Mouse (Mus musculus): Measurements from ENCODE around the gene Zwilch. TPM values are rescaled to one million over a fixed set of nuclear protein-coding genes. Genes with fewer than 3 reads are reported as not detected.
"Not testable (repeated sequence)": the region's sequence is repeated elsewhere in the genome, so short reads cannot be mapped to it uniquely, and the experiment has no call there.

The Zwilch gene
- polyA plus RNA-seq, 1 experiment from 2014 or later: 27.9 TPM

DNA sequence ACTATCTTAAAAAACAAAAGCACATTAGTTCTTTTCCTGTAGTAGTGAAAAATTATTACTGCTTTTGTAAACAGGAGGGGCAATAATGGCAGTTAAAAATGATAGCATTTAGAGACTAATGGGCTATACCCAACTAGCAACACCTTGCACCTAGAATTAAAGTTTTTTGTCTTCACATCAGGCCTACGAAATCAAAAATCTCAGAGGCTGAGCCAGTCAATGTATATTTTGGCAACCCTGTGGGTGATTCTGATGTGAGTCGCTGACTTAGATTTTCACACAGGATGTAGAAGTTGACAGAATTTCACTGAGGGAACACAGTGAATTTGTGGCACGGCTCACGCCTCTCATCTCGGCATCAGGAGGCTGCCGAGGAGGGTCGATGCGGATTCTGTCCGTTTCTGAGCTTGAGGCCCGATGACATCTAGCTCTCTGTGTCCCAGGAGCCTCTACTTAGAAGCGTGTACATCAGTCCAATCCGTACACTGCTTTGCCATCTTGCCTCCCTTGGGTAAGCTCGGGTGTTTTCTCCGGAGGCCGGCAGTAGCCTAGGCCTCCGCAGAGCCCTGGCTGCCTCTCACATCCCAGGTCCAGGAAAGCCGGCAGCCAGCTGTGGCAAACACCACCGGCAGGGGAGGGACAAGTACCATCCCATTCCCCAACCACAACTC lies 624 bp downstream of the Zwilch start:
- H3K4me3 ChIP-seq (ENCODE audit: low read length): peak overlapping the region; percentile 97
- H3K4me2 ChIP-seq (ENCODE audit: low read depth, low read length): peak overlapping the region; percentile 59
- H3K4me1 ChIP-seq (replicated peaks; ENCODE audit: control insufficient read depth, insufficient read depth, low read length): peaks cover 7% of the 10 kb centered on the region
- WGBS: 2% methylated on average over 18 of the region's 18 CpGs
- H3K36me3 ChIP-seq (ENCODE audit: control insufficient read depth, insufficient read depth, low read length): peaks cover 17% of the 10 kb centered on the region
- H3K9me3 ChIP-seq (ENCODE audit: control insufficient read depth, low read length): no peaks in the 10 kb centered on the region
- peak; percentile 63 for ATAC-seq (ENCODE audit: low read depth)
- peak overlapping the region; percentile 90 for H3K9ac ChIP-seq (ENCODE audit: low read length)
- no peaks in the 10 kb centered on the region for H3K27me3 ChIP-seq (ENCODE audit: control insufficient read depth, insufficient read depth, low read depth, low read length)
- H3K27ac ChIP-seq (ENCODE audit: low read length): peak overlapping the region; percentile 97

DNA sequence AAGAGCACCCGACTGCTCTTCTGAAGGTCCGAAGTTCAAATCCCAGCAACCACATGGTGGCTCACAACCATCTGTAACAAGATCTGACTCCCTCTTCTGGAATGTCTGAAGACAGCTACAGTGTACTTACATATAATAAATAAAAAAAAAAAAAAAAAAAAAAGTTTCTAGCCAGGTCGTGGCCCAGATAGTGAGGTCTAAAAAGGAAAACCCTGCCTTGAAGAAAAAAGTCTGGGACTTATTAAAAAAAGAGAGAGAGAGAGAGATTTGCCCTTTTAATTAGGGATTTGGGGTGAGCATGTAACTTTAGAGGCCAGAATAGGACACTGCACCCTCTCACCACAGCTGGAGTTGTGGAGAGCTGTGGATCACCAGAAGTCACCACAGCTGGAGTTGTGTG lies 2.9 kb downstream of the Zwilch start:
- H3K9ac ChIP-seq (ENCODE audit: low read length); H3K27ac ChIP-seq (ENCODE audit: low read length); H3K4me2 ChIP-seq (ENCODE audit: low read depth, low read length); H3K9me3 ChIP-seq (ENCODE audit: control insufficient read depth, low read length); ATAC-seq (ENCODE audit: low read depth); H3K4me3 ChIP-seq (ENCODE audit: low read length); H3K36me3 ChIP-seq (ENCODE audit: control insufficient read depth, insufficient read depth, low read length); H3K4me1 ChIP-seq (replicated peaks; ENCODE audit: control insufficient read depth, insufficient read depth, low read length); H3K27me3 ChIP-seq (ENCODE audit: control insufficient read depth, insufficient read depth, low read depth, low read length): not testable (repeated sequence)
- WGBS: 86% methylated on average over 3 of the region's 3 CpGs

- no peak overlapping the region for H3K9ac ChIP-seq (ENCODE audit: low read length)
- H3K36me3 ChIP-seq (ENCODE audit: control insufficient read depth, insufficient read depth, low read length): peaks cover 35% of the 10 kb centered on the region
- H3K4me2 ChIP-seq (ENCODE audit: low read depth, low read length): no peak overlapping the region
- H3K27ac ChIP-seq (ENCODE audit: low read length): no peak overlapping the region
- H3K9me3 ChIP-seq (ENCODE audit: control insufficient read depth, low read length): no peaks in the 10 kb centered on the region
- ATAC-seq (ENCODE audit: low read depth): no peak
- 91% methylated on average over 5 of the region's 5 CpGs for WGBS
- H3K27me3 ChIP-seq (ENCODE audit: control insufficient read depth, insufficient read depth, low read depth, low read length): no peaks in the 10 kb centered on the region
- no peak overlapping the region for H3K4me3 ChIP-seq (ENCODE audit: low read length)
- no peaks in the 10 kb centered on the region for H3K4me1 ChIP-seq (replicated peaks; ENCODE audit: control insufficient read depth, insufficient read depth, low read length)
Measured at GRCm38 (mm10) chr9:64160471-64160870, 12.4 kb downstream of the Zwilch start.

DNA sequence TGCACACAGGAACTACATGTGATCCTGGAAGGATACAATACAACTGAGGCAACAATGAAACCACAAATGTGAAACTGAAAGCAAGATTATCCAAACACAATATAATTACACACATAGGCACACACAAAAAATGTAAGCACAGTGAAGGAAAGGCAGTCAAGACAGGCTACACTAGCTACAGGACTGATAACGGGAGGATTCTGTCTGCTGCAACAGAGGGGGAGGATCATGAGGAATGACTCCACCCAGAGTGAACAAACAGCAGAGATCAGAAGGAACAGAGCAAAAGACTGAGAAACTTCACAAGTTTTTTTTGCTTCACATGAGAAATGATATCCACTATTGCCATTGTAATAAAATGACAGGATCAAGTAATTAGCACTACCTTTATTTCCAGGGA lies 16.3 kb downstream of the Zwilch start:
- H3K4me3 ChIP-seq (ENCODE audit: low read length): no peak overlapping the region
- H3K4me2 ChIP-seq (ENCODE audit: low read depth, low read length): no peak overlapping the region
- no peak overlapping the region for H3K9ac ChIP-seq (ENCODE audit: low read length)
- no peak overlapping the region for H3K27ac ChIP-seq (ENCODE audit: low read length)
- ATAC-seq (ENCODE audit: low read depth): no peak
- H3K36me3 ChIP-seq (ENCODE audit: control insufficient read depth, insufficient read depth, low read length): peaks cover 31% of the 10 kb centered on the region
- H3K9me3 ChIP-seq (ENCODE audit: control insufficient read depth, low read length): no peaks in the 10 kb centered on the region
- 86% methylated on average over 1 of the region's 1 CpGs for WGBS
- H3K27me3 ChIP-seq (ENCODE audit: control insufficient read depth, insufficient read depth, low read depth, low read length): no peaks in the 10 kb centered on the region
- H3K4me1 ChIP-seq (replicated peaks; ENCODE audit: control insufficient read depth, insufficient read depth, low read length): no peaks in the 10 kb centered on the region

DNA sequence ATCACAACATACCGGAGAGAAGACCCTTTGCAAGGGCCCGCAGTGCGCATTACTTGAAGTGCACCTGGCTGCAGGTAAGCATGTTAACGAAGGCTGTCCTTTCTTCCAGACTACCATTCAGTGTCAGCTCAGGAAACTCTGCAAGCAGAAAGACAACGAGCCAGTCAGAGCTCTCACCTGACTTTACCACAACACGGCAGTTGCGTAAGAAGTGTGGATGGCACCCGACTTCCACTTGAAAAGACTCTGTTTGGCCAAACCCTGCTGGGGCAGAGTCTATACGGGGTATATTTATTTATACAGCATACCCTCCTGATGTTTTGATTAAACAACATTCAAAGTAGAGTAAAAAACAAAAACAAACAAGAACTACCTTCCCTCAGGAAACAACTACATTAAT lies 33.0 kb downstream of the Zwilch start:
- H3K4me2 ChIP-seq (ENCODE audit: low read depth, low read length): no peak overlapping the region
- H3K27me3 ChIP-seq (ENCODE audit: control insufficient read depth, insufficient read depth, low read depth, low read length): no peaks in the 10 kb centered on the region
- no peak overlapping the region for H3K9ac ChIP-seq (ENCODE audit: low read length)
- WGBS: 74% methylated on average over 9 of the region's 9 CpGs
- no peak overlapping the region for H3K4me3 ChIP-seq (ENCODE audit: low read length)
- no peak for ATAC-seq (ENCODE audit: low read depth)
- peaks cover 16% of the 10 kb centered on the region for H3K36me3 ChIP-seq (ENCODE audit: control insufficient read depth, insufficient read depth, low read length)
- H3K27ac ChIP-seq (ENCODE audit: low read length): no peak overlapping the region
- H3K4me1 ChIP-seq (replicated peaks; ENCODE audit: control insufficient read depth, insufficient read depth, low read length): no peaks in the 10 kb centered on the region
- no peaks in the 10 kb centered on the region for H3K9me3 ChIP-seq (ENCODE audit: control insufficient read depth, low read length)

DNA sequence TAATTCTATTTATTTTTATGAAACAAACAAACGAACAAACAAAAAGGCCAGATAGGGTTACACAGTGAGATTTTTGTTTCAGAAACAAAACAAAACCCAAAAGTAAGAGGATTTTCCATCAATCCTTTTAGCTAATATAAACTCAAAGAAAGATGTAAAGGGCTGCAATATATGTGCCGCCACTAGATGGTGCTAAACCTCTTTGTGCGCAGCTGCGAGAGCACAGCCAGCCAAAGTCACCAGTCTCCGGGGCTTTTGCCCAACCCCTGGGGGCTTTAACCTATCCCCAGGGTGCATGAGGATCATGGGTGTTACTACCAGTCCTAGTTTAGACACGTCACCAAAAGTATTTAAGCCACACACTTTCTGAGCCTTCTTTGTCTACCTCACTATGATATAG lies 34.0 kb downstream of the Zwilch start:
- not testable (repeated sequence) for H3K9ac ChIP-seq (ENCODE audit: low read length); H3K9me3 ChIP-seq (ENCODE audit: control insufficient read depth, low read length)

DNA sequence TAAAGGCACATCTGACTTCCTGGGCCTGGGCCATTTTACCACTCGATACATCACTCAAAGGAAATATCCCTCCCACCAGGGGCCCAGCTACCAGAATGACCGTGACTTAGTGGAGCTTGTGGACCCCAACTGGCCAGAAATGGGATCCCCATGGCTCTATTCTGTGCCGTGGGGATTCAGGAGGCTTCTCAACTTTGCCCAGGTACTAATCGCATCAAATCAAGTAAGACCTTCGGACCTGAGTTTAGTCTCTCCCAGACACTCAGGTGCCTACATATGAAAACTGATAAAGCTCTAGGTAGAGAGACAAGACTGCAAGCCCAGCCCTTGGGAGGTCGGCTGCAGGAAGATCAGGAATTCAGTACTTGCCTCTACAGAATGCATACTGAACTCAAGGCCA lies 41.3 kb downstream of the Zwilch start:
- Histone ChIP-seq H3K27ac (ENCODE audit: low read length) (no peak overlapping the region), H3K4me2 (ENCODE audit: low read depth, low read length) (no peak overlapping the region), H3K9me3 (ENCODE audit: control insufficient read depth, low read length) (no peaks in the 10 kb centered on the region), H3K4me3 (ENCODE audit: low read length) (no peak overlapping the region), H3K36me3 (ENCODE audit: control insufficient read depth, insufficient read depth, low read length) (no peaks in the 10 kb centered on the region; the same call in 1 of the 2 replicates), H3K4me1 (replicated peaks; ENCODE audit: control insufficient read depth, insufficient read depth, low read length) (no peaks in the 10 kb centered on the region), H3K9ac (ENCODE audit: low read length) (no peak overlapping the region), H3K27me3 (ENCODE audit: control insufficient read depth, insufficient read depth, low read depth, low read length) (no peaks in the 10 kb centered on the region)
- no peak for ATAC-seq (ENCODE audit: low read depth)
- 77% methylated on average over 6 of the region's 6 CpGs for WGBS

More for the DNA sequence above, 34.0 kb downstream of the Zwilch start:
- 4% methylated on average over 6 of the region's 6 CpGs for WGBS
- not testable (repeated sequence) for H3K27ac ChIP-seq (ENCODE audit: low read length); H3K4me3 ChIP-seq (ENCODE audit: low read length); H3K27me3 ChIP-seq (ENCODE audit: control insufficient read depth, insufficient read depth, low read depth, low read length); H3K4me2 ChIP-seq (ENCODE audit: low read depth, low read length); ATAC-seq (ENCODE audit: low read depth); H3K4me1 ChIP-seq (replicated peaks; ENCODE audit: control insufficient read depth, insufficient read depth, low read length)
- H3K36me3 ChIP-seq (ENCODE audit: control insufficient read depth, insufficient read depth, low read length): peaks cover 12% of the 10 kb centered on the region

DNA sequence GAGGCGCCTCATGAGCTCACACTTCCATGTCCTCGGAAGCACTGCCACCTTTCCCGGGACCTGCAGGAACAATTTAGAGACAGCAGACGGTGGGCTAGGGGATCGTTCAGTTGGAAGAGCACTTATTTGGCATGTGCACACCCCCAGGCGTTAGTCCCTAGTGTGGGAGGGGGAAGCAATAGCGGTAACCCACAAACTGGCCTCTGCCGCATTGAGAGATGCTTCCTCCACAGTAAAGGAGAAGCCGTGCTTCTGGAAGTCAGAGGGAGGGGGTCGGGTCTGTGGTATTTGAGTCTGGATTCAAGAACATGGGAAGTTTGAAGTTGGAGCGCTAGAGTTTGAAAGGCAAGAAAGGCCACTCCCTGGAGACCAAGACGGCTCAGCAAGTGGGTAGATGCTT lies 46.8 kb downstream of the Zwilch start:
- ATAC-seq (ENCODE audit: low read depth): no peak
- no peaks in the 10 kb centered on the region; the same call in 1 of the 2 replicates for H3K4me1 ChIP-seq (replicated peaks; ENCODE audit: control insufficient read depth, insufficient read depth, low read length)
- peak overlapping the region; percentile 1; the same call in 1 of the 2 replicates for H3K4me2 ChIP-seq (ENCODE audit: low read depth, low read length)
- WGBS: 37% methylated on average over 12 of the region's 12 CpGs
- H3K27me3 ChIP-seq (ENCODE audit: control insufficient read depth, insufficient read depth, low read depth, low read length): no peaks in the 10 kb centered on the region
- no peaks in the 10 kb centered on the region for H3K9me3 ChIP-seq (ENCODE audit: control insufficient read depth, low read length)
- H3K4me3 ChIP-seq (ENCODE audit: low read length): no peak overlapping the region
- H3K36me3 ChIP-seq (ENCODE audit: control insufficient read depth, insufficient read depth, low read length): no peaks in the 10 kb centered on the region
- no peak overlapping the region for H3K27ac ChIP-seq (ENCODE audit: low read length)
- H3K9ac ChIP-seq (ENCODE audit: low read length): no peak overlapping the region

DNA sequence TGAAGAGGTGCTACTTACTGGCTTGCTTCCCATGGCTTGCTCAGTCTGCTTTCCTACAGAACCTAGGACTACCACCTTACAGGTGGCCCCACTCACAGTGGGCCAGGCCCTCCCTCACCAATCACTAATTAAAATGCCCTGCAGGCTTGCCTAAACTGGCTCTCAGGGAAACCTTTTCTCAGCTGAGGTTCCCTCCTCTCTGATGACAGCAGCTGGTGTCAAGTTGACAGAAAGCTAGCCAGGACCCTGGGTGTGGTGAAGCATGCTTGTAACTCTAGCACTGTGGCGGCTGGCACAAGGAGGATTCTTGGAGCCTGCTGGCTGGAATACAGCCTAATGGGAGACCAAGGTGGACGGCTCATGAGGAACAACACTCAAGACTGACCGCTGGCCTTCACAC lies 47.6 kb downstream of the Zwilch start:
- Histone ChIP-seq H3K4me3 (ENCODE audit: low read length) (no peak overlapping the region), H3K27me3 (ENCODE audit: control insufficient read depth, insufficient read depth, low read depth, low read length) (no peaks in the 10 kb centered on the region), H3K36me3 (ENCODE audit: control insufficient read depth, insufficient read depth, low read length) (no peaks in the 10 kb centered on the region), H3K9me3 (ENCODE audit: control insufficient read depth, low read length) (no peaks in the 10 kb centered on the region), H3K27ac (ENCODE audit: low read length) (no peak overlapping the region), H3K4me1 (replicated peaks; ENCODE audit: control insufficient read depth, insufficient read depth, low read length) (no peaks in the 10 kb centered on the region; the same call in 1 of the 2 replicates), H3K9ac (ENCODE audit: low read length) (no peak overlapping the region), H3K4me2 (ENCODE audit: low read depth, low read length) (no peak overlapping the region)
- 0 out of 2 replicates have a peak, but pooled peaks have one; percentile 28 for ATAC-seq (ENCODE audit: low read depth)
- WGBS: 35% methylated on average over 3 of the region's 3 CpGs
